Mouse (Mus musculus): ENCODE results near the gene Tbx10.

DNA sequence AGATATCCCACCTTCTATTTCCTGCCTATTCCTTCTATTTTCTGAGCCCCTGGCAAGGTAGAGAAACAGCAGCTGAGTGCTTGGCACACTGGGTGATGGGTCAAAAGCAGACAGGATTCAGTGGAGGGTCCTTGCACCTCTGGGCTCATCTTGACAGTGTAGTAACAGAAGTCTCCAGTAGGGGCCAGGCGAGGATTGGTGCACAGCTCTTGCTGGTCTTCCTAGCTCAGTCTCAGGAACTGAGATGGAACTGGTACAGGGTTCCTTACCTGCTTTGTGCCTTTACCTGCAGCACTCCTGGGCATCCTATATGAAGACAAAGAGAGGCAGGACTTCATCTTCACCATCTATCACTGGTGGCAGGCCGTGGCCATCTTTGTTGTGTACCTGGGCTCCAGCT, 45.8 kb upstream of the Tbx10 start:
- TF ChIP-seq CTCF (IDR thresholded peaks at IDR 0.05; ENCODE audit: low read depth) (peak; percentile 94), EP300 (IDR thresholded peaks at IDR 0.05; ENCODE audit: low read depth) (no peak)

Measured in liver, embryonic 14.5 days (tissue).